Mouse (Mus musculus) adrenal gland, adult 8-10 months (tissue): ENCODE measurements at regions not wholly inside any gene's neighbourhood (a gene's known extent, or its start where the extent isn't known, plus 50 kb on each side); places are given as distances from the start of the nearest gene placed in this dataset.

Experiments
- DNase-seq: peaks from one replicate; pipeline ENCODE4 v3.0.0; 2022

DNA sequence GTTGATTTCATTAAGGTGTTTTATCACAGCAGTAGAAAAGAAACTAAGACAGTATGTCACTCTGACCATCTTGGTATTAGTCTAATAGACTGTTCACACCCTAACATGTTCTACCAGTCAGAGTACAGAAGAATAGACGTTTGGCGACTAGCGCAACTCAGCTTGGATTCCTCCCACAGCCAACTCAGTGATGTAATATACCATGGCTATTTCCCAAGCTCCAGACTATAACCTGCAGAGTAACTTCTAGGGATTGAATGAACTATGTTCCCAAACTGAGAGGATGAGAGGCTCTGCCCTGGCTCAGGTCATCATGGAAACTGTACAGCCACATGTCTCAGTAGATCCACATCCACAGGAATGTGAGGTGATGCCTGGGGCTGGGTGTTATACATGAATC, 128.6 kb upstream of the Plcz1 start:
- no peak for DNase-seq

DNA sequence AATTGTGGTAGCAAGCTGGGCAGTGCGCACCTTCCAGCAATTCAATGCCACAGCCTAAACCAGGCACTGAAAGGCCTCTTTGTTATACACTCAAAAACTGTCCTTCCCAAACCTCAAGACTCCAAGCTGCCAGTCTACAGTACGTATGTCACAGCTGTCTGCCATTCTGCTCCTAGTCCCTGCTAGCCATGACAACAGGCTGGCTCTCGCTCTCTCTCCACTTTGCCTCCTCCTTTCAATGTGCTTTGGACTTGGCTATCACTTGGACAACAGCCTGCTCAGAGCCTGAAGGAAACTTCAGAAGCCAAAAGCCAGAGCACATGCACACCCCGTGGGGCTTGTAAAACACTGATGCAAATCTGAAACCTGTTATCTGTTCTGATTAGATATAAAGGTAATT, 125.9 kb upstream of the Plcz1 start:
- DNase-seq: no peak

DNA sequence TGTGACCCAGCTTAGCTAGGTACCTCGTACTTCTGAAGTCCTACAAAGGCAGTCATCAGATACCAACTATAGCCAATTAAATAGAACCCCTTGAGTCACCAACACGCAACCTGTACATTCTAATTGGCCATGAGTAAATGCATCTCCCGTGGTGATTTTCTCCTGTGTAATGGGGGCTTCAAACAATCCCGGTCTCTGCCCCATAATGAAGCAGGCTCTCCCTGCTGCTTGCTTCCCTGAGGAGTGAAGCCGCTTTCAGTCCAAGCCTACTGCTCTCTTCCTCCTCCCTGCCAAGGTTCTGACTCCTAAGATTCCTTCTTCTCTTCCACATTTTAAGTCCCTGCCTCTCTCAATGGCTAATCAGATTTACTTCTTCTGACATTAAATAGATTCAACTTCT, 121.5 kb upstream of the Plcz1 start:
- DNase-seq: no peak

DNA sequence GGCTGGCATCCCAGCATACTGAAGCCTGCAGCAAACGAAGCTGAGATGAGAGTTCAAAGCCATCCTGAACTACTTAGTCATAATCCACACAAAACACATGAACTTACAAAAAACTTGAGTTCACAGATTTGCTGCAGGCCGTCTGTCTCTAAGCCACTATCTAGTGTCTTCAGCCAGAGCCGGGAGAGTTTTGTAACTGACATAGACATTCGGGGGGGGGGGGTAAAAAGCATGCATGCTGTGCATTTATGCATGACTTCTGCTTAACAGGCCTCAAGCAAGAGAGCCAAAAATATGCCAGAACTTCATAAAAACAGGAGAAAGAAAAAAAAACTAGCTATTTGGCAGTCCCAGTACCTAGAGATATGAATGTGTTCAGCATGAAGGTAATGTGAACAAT, 120.2 kb upstream of the Plcz1 start:
- no peak for DNase-seq

DNA sequence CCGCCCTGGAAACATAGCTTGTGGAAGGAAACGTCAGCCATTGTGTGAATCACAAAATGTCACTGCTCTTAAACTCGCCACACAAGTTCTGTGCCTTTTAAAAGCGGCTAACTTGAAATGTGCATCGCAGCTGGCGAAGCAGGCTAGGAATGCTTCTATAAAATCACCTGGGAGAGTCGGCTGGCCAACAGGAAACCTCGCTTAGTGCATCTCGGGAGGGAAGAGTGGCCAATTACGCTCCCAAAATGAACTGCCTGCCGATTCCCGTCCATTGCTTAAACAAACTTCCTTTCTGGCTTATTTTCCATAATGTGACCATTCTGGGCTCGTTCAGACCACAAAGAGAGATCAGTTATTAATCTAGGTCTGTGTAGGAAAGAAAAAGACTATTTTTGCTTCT, 119.7 kb upstream of the Plcz1 start:
- no peak for DNase-seq

DNA sequence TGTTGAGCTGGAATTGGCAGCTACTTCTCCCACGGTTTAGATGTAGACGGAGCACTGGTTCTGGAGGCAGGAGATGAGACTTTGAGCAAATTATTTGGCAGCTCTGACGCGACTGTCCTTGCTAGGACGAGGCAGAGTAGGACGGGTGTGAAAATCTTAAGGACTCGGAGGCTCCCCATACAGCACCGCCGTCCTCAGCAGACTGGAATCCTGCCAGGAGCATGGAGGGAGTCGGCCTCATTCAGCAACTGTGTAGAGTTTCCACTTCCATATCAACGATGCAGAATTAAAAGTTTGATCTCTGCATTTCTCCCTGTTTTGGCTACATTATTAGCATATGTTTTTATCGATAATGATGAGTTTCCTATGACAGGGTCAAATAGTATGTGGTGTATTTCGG, 117.7 kb upstream of the Plcz1 start:
- DNase-seq: no peak

DNA sequence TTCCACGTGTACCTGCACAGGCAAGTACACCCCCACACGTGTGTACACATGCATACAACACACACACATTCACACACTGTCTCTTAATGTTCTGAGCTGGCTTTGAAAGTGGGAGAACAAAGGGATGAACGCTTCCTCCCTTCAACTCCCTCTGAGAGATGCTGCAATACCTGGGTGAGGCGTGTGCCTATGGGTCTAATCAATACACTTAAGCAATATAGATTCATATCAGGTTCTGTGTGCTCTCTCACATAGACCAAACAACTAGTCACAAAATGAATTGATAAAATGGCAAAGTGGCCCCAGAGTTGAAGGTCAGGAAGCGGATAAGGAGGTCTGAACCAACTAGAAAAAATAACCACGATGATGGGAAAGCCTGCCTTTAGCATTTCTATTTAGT, 116.1 kb upstream of the Plcz1 start:
- DNase-seq: no peak

DNA sequence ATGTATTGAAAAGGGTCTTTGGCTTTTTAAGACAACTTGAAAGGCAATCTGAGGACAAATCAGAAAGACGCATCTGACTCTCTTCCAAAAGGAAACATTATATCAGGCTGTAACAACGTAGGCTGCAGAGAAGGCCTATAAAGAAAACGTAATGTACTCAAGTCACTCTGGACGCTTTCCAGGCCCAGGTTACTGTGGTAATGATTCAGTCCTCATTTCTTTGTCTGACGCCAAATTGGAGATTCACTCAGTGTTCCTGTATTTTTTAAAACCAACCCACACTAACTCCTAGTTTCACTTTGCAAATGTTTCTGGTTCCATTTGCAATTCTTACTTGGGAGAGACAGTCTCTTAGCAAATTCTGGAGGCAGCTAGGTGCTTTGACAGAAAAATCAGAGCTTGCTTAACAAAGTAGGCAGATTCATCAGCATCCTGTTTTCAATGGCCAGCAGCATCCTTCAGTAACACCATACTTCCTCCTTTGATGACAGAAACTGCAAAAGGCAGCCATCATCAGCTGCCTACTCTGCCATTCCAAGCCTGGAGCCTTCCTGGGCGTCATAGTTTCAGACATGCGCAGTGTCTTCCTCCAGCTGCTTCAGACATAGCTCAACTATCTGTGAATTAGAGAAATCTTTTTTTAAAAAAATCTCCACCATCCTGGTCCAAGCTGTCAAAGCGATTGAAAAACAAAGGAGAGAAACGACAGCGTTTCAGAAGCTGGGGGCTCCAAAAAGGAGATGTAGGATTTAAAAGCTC, 111.3 kb upstream of the Plcz1 start:
- no peak for DNase-seq

DNA sequence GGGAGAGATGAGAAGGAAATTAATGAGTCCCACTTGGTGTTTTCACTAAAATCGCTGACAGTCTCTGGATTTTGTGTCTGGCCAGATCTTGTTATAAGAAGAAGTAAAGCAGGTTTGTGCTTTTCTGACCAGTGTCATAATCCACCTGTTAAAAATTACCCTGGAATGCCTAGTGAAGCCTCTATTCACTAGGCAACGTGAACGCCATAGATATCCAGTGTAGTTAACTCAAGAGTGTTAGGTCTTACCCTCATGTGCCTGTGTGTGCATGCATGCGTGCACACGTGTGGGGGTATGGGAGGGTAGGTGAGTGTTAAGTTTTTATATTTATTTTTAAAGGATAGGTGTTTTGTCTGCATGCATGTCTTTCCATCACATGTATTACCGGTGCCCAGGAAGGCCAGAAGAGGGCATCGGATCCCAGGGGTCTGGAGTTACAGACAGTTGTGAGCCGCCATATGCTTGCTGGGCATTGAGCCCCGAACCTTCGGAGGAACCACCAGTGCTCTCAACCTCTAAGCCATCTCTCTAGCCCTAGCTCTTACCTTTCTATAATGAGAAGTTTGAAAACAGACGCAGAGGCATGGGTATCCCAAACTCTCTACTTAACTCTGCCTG, 107.5 kb upstream of the Plcz1 start:
- DNase-seq: no peak

DNA sequence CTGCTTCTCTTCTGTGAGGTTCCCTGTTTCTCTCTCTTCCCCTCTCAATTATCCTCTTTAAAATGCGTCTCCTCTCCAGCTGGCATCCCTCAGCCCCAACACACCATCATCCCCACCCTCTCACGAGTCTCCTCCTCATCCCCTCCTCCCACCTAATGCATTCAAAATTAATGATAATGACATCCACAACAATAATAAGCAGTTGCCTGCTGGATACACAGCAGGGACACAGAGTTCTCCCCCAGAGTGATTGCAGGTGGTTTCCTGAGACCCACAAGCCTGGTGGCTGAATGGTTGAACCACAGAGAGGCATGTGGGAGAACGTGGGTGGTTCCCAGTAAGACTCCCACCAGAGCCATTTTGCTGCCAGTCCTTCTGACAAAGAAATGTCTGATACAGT, 106.9 kb upstream of the Plcz1 start:
- no peak for DNase-seq

DNA sequence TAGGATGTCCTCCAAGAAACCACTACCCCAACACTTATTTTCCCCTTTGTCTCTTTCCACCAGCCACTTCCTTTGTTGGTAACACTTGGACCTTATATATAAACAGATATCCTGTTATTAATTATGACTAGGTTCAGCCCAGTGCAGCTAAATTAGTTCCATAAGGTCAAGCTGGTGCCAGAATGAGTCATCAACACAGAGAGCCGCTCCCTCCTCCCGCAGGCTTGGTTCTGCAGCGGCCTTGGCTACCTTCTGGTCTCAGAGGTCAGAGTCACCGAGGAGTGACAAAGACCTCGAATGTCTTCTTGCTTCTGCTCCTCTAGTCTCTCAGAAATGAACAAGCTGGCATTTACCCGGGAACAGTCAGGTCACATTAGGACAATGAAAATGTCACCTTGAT, 106.5 kb upstream of the Plcz1 start:
- peak; percentile 50 for DNase-seq

DNA sequence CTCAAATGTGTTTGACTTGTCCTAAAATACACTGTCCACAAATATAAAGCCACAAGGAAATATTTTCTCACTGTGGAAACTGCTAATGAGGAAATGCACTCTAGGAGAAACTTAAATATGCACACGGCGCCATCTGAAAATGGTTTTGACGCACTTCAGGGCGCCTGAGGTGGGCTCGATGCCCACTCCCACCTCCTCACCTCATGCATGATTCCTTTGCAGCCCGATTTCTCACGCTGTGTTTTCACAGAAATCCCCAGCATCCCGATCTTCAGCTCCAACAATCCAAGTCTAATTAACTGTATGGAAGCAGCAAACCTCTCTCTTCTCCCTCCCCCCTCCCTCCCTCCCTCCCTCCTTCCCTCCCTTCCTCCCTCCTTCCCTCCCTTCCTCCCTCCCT, 92.5 kb upstream of the Plcz1 start:
- no peak for DNase-seq

DNA sequence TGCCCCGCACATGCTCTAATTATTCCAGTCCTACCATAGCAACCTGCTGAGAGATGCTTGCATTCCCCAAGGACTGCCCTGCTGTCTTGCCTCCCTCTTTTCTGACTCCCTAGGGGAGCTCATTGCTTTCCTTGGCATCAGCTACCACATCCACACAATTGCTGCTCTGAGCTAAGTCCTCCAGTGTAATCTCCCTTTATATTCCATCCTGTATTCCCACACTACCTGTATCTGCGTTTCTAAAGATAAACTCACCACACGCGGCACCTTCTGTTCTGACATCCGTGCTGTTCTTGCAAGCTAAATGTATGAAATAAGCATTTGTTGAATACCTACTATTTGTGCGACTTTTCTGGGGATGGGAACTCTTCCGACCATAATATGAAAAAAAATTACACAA, 85.4 kb upstream of the Plcz1 start:
- no peak for DNase-seq

DNA sequence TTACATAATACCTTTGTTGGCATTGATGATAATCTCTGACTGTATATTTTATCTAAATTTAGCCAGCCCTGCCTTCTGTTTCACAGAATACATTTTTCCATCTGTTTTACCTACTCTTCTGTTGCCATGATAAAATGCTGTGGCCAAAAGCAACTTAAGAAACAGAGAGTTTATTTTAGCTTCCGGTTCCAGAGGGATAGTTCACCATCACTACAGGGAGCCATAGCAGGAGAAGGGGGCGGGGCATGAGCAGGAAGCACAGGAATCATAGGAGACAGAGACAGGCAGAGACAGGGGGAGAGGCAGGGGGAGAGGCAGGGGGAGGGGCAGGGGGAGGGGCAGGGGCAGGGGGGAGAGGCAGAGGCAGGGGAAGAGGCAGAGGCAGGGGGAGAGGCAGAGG, 72.8 kb upstream of the Plcz1 start:
- no peak for DNase-seq

DNA sequence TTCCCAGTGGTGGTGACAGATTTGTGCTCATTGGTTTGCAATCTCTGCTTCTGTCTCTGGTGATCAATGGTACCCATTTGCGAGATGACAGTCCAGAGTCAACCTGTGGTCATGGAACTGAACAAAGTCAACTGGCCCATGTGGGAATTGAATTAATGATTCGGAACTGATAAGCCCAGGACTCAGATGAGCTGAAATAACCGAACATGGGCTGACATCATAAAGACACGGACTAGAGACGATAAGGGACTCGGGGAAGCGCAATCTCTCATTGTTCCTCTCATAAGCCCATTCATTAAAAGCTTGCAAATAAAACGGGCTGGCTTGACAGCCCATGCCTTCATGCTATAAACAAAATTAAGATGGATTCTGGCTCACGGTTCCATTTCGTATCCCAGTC, 70.8 kb upstream of the Plcz1 start:
- DNase-seq: no peak

DNA sequence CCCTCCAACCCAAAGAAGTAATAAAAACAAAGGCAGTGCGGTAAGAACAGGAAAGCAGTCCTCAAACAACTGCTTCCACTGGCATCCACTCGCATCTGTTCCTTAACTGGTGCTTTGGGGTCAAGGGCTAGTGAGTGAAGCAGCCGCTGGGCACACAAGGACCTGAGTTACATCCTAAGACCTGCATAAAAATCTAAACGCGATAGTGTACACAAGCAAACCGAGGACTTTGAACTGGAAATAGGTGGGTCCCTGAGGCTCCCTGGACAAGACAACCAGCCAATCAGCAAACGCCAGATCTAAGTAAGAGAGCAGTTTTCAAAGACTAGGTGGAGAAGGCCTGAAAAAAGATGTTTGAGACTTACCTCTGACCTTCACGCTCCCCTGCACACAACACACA, 66.8 kb upstream of the Plcz1 start:
- no peak for DNase-seq

DNA sequence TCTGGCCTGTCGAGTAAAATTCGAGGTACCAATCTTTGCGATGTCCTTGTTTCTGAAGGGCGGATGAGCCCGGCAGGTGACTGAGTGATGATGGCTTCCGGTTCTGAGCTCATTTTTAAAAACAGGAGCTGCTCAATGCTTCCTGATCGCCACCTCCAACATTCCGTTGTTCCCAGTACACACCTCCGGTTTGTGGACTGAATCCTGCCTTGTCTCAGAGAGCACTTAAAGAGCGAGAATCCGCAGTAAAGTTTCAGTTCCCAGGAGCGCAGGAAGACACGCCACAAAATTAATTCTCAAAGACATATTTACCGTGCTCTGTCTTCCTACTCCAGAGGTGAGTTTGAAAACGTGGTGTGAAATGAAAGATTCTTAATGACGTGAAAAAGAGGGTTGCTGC, 66.4 kb upstream of the Plcz1 start:
- no peak for DNase-seq

DNA sequence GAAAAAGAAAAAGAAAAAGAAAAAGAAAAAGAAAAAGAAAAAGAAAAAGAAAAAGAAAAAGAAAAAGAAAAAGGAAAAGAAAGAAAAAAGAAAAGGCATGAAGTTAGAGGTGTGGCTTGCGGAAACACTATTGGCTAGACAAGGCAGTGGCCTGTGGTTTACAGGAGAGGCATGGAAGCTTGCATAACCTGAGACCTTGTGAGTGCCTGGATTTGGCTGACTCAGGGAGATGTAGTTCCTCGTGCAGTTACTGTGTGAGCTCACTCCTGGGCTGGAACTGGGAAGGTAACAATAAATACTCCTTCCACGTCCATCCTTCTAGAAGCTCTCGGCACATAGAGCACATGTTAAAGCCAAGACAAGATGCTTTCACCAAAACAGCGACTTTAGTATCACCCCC, 64.9 kb upstream of the Plcz1 start:
- DNase-seq: no peak

DNA sequence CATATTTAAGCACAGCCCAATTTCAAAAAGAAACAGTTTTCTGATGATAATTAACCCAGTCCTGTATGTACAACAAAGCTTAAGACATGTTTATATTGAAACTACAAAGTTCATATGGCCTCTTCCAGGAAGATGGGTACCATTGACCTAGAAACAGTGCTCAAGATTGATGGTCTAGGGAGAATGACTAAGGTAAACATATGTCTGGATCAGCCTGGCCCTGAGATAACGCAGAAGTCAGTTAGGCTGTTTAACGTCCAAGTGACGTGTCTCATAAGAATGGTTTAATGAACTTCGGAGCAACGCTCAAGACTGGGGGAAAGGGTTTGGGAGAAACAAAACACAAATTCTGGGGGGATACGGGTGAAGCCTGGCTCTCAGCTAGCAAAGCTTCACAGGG, 60.8 kb upstream of the Plcz1 start:
- DNase-seq: no peak

DNA sequence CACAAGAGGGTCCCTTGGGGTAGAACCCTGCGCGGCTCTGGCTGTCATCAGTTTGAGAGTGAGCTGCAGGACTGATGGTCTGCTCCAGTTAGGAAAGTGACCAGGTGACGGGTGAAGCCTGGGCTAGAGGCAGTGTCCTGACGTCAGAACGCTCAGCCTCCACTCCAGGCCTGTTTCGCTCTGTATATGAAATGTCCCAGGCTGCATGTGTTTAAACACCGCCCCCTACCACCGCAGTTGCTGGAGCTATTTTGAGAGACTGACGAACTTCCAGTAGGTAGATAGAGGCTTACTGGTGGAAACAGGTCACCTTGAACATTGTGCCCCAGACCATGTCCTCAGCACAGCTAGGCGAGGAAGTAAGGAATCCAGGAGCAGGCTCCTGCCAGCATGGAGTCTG, 54.2 kb upstream of the Plcz1 start:
- no peak for DNase-seq
